Mouse (Mus musculus): ENCODE results near the gene Phf5a. TPM values are rescaled to one million over a fixed set of nuclear protein-coding genes. Genes with fewer than 3 reads are reported as not detected.

The Phf5a gene
- polyA plus RNA-seq, 1 experiment from 2014 or later: 133 TPM

Other genes starting within 250 kb of the Phf5a start
- gene L3mbtl2, start 208.0 kb downstream of the Phf5a start, polyA plus RNA-seq (2015; fragmentation: Nextera tagmentation; extraction: Ambion mirVana): 18.0 and 20.0 TPM in 2 replicates
- 10.4 and 12.4 TPM in 2 replicates for gene Chadl, start 174.6 kb downstream of the Phf5a start, polyA plus RNA-seq (2015; fragmentation: Nextera tagmentation; extraction: Ambion mirVana)
- gene Zc3h7b, start 126.9 kb downstream of the Phf5a start, polyA plus RNA-seq (2015; fragmentation: Nextera tagmentation; extraction: Ambion mirVana): 29.5 and 31.2 TPM in 2 replicates
- gene Rangap1, start 126.4 kb downstream of the Phf5a start, polyA plus RNA-seq (2015; fragmentation: Nextera tagmentation; extraction: Ambion mirVana): 98.3 and 102 TPM in 2 replicates
- gene Tef, start 69.5 kb downstream of the Phf5a start, polyA plus RNA-seq (2015; fragmentation: Nextera tagmentation; extraction: Ambion mirVana): 31.1 and 32.3 TPM in 2 replicates
- 31.4 and 33.8 TPM in 2 replicates for gene Tob2, start 13.1 kb downstream of the Phf5a start, polyA plus RNA-seq (2015; fragmentation: Nextera tagmentation; extraction: Ambion mirVana)
- gene Aco2, start 398 bp upstream of the Phf5a start, polyA plus RNA-seq (2015; fragmentation: Nextera tagmentation; extraction: Ambion mirVana): 156 and 164 TPM in 2 replicates
- gene Polr3h, start 54.3 kb upstream of the Phf5a start, polyA plus RNA-seq (2015; fragmentation: Nextera tagmentation; extraction: Ambion mirVana): 64.2 and 65.3 TPM in 2 replicates
- 17.5 and 19.3 TPM in 2 replicates for gene Csdc2, start 64.8 kb upstream of the Phf5a start, polyA plus RNA-seq (2015; fragmentation: Nextera tagmentation; extraction: Ambion mirVana)
- gene Pmm1, start 89.0 kb upstream of the Phf5a start, polyA plus RNA-seq (2015; fragmentation: Nextera tagmentation; extraction: Ambion mirVana): 35.9 and 39.6 TPM in 2 replicates
- not detected in 2 replicates for gene 1700029P11Rik, start 108.6 kb upstream of the Phf5a start, polyA plus RNA-seq (2015; fragmentation: Nextera tagmentation; extraction: Ambion mirVana)
- 75.5 and 82.1 TPM in 2 replicates for gene Xrcc6, start 115.9 kb upstream of the Phf5a start, polyA plus RNA-seq (2015; fragmentation: Nextera tagmentation; extraction: Ambion mirVana)
- 29.3 and 29.8 TPM in 2 replicates for gene Desi1, start 162.0 kb upstream of the Phf5a start, polyA plus RNA-seq (2015; fragmentation: Nextera tagmentation; extraction: Ambion mirVana)
- 246 and 260 TPM in 2 replicates for gene Snu13, start 175.7 kb upstream of the Phf5a start, polyA plus RNA-seq (2015; fragmentation: Nextera tagmentation; extraction: Ambion mirVana)
- gene 4930407I10Rik, start 187.2 kb upstream of the Phf5a start, polyA plus RNA-seq (2015; fragmentation: Nextera tagmentation; extraction: Ambion mirVana): not detected in 2 replicates
- gene Mei1, start 198.1 kb upstream of the Phf5a start, polyA plus RNA-seq (2015; fragmentation: Nextera tagmentation; extraction: Ambion mirVana): 0.04 and 0.11 TPM in 2 replicates